Mouse (Mus musculus): ENCODE results near the gene Mtg1.

Mtg1 gene

DNA sequence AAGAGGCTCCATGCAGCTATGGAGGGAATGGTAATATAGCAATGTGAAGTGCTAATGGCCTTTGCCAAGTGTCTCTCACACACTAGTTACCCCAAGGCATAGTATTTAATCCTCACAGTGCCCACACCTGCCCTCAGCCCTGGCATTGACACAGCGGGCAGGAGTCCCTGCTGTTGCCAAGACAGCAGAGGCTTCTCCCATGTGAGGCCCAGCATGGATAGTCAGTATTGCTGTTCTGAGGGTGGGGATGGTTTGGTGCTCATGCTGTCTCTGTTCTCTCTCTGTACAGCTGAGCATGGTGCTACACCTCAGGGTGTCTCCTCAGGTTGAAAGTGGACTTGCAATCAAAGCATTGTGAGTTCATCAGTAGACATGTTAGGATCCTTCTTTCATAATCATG is 53.1 kb downstream of the Mtg1 start:
- no peak for DNase-seq

DNA sequence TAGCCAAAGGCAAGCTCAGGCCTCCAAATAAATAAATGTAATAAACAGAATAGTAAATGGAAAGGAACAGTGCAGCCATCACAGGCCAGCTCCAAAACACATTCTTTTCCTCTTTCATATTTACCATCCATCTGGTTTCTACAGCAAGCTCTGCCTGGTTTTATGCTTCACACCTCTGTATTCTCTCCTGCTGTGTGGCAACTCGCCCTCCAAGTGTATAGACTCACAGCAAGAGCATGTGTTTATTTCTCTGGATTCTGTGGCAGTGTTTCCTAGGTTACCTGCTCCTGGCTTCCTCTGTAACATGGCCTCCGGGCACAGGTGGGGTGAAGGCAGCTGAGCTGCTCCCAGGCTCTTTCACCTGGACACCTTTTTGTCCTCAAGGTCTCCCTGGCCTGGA is 55.1 kb downstream of the Mtg1 start:
- no peak for DNase-seq

DNA sequence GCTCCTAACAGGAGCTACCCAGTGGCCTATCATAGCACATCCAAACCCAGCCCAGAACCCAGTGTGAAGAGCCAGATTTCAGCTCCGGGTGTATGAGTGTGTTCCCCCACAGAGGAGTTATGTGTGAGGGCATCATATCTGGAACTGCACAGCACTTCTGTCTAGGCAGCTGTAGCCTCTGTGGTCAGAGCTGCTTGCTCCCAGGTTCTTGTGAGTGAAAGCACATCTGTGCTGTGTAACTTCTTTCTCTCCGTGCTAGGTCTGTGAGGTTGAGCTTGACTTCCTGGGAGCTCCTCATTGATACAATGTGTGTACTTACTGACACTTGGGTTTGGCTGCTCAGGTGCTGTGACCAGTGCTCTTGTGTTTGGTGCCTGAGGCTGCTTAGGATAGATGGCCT is 55.5 kb downstream of the Mtg1 start:
- no peak for DNase-seq

DNA sequence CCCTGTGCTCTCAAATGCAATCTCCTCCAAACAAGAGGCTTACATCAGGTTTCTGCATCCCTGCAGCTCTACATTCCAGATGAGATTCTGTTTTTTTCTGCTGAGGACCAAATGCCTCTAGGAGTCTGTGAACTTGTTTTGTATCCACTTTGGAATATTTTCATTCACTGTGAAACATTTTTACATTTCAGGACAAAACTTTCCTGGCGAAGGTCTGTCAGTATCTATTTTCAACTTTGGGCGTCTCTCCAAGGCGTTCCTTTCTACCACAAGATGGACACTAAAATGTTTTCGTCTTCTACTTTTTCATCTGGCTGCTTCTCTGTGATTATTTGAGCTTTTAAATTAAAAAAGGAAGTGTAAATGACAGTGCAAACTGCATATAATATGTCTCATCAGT is 56.7 kb downstream of the Mtg1 start:
- no peak for DNase-seq

DNA sequence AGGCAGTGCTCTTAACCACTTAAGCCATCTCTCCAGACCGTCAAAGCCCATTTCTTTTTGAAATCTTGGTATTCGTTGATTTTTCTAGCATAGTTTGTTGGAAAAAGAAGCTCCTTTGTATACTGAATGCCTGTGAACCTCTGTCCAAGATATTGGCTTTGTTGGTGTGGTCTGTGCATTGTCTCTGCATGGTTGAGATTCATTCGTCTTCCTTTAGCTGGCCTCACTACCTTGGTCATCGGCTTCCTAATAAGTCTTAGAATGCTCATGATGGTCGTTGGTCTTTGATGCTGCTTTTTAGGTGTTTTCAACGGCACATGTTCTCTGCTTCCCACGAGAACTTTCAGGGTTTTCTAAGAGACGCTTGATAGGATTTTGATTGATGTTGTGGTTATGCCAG is 58.6 kb downstream of the Mtg1 start:
- DNase-seq, result no peak
